Mouse (Mus musculus): ENCODE results near the gene Fbxo31. TPM values are rescaled to one million over a fixed set of nuclear protein-coding genes. Genes with fewer than 3 reads are reported as not detected.
A peak's percentile ranks its signal among the peaks of the same experiment; 100 is the strongest.

Fbxo31 gene
- total and polyA plus RNA-seq, 3 experiments, result 16.0 to 35.3 TPM; not detected in 1

DNA sequence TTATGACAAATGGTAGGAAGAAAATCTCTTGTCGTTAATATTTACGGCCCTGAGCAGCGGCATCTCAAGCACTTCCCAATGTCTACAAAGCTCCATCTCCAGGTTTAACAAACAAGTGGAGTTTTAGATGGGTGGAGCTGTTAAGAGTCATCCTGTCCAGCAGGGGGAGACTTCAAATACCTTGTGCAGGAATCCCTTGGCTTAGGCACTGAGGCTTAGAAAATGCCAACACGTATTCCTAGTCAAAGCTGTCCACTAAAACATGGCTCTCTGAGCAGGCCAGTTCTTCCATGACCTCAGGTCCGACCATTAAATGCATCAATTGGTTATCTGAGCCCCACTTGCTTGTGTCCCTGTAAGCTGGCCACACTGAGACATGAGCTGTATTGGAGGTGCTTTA lies 29.1 kb upstream of the Fbxo31 start:
- H3K27me3 ChIP-seq (ENCODE audit: control insufficient read depth in 1 of 2, insufficient read depth in 2 of 2, low read length in 2 of 2), result no peaks in the 10 kb centered on the region
- TF ChIP-seq SMC3 (IDR thresholded peaks at IDR 0.05; ENCODE audit: low read depth, low read length) (no peak), CTCF (IDR thresholded peaks at IDR 0.05 in 2 of 3, conservative IDR thresholded peaks at IDR 0.05 in 1 of 3; ENCODE audit: control insufficient read depth in 1 of 3, insufficient read depth in 1 of 3, low read depth in 2 of 3, low read length in 3 of 3, poor library complexity in 1 of 3, severe bottlenecking in 1 of 3) (peak; percentile 9 to 44 (median 19); a peak in 3 of 6 replicates)
- DNase-seq (ENCODE audit: low read depth, low spot score), result no peak

DNA sequence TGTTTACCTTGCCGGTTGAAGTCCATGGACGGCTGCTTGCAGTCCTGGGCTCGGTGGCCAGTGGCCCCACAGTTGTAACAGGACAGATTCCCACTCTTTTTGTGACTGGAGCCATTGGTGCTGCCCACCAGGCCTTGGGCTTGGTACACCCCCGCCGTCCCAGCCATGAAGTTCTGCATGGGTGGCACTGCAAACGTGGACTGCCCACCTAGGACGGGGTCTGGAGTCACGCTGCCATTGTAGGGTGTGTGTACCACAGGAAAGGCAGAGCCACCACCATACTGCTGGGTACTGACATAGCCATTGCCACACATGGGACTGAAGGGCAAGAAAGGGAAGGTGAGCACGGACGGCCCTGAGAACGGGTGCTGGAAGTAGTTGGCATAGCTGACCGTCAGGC lies 25.2 kb upstream of the Fbxo31 start:
- TF ChIP-seq SIN3A (IDR thresholded peaks at IDR 0.05; ENCODE audit: low read length) (no peak), TAL1 (IDR thresholded peaks at IDR 0.05; ENCODE audit: low read length) (no peak), RAD21 (IDR thresholded peaks at IDR 0.05; ENCODE audit: low read depth, low read length) (no peak), ZKSCAN1 (IDR thresholded peaks at IDR 0.05; ENCODE audit: low read depth, low read length) (no peak), BHLHE40 (IDR thresholded peaks at IDR 0.05; ENCODE audit: borderline replicate concordance, low read depth, low read length) (no peak)
- Histone ChIP-seq H3K9ac (ENCODE audit: control insufficient read depth, low read depth, low read length, poor library complexity, severe bottlenecking) (no peak overlapping the region), H3K79me2 (ENCODE audit: control insufficient read depth, insufficient read depth, low read length, poor library complexity) (no peaks in the 10 kb centered on the region), H3K27me3 (ENCODE audit: control insufficient read depth in 1 of 2, insufficient read depth in 2 of 2, low read length in 2 of 2) (no peaks in the 10 kb centered on the region), H3K36me3 (ENCODE audit: control insufficient read depth in 1 of 2, insufficient read depth in 2 of 2, low read length in 2 of 2) (no peaks in the 10 kb centered on the region), H3K4me1 (ENCODE audit: control insufficient read depth in 1 of 2, insufficient read depth in 2 of 2, low read length in 2 of 2) (no peaks in the 10 kb centered on the region), H3K27ac (ENCODE audit: control insufficient read depth, low read depth, low read length) (no peak overlapping the region), H3K4me3 (ENCODE audit: control insufficient read depth in 1 of 2, insufficient read depth in 1 of 2, low read depth in 2 of 2, low read length in 2 of 2) (no peak overlapping the region), H3K9me3 (replicated peaks; ENCODE audit: insufficient read depth, low read length) (no peaks in the 10 kb centered on the region)
- no peak for DNase-seq (ENCODE audit: low read depth, low spot score)

More for the DNA sequence above, 29.1 kb upstream of the Fbxo31 start:
- Histone ChIP-seq H3K4me3 (ENCODE audit: control insufficient read depth in 1 of 2, insufficient read depth in 1 of 2, low read depth in 2 of 2, low read length in 2 of 2) (no peak overlapping the region), H3K9ac (ENCODE audit: control insufficient read depth, low read depth, low read length, poor library complexity, severe bottlenecking) (no peak overlapping the region), H3K36me3 (ENCODE audit: control insufficient read depth in 1 of 2, insufficient read depth in 2 of 2, low read length in 2 of 2) (no peaks in the 10 kb centered on the region), H3K4me1 (ENCODE audit: control insufficient read depth in 1 of 2, insufficient read depth in 2 of 2, low read length in 2 of 2) (no peaks in the 10 kb centered on the region), H3K79me2 (ENCODE audit: control insufficient read depth, insufficient read depth, low read length, poor library complexity) (no peaks in the 10 kb centered on the region), H3K27ac (ENCODE audit: control insufficient read depth, low read depth, low read length) (no peak overlapping the region), H3K9me3 (replicated peaks; ENCODE audit: insufficient read depth, low read length) (no peaks in the 10 kb centered on the region)

DNA sequence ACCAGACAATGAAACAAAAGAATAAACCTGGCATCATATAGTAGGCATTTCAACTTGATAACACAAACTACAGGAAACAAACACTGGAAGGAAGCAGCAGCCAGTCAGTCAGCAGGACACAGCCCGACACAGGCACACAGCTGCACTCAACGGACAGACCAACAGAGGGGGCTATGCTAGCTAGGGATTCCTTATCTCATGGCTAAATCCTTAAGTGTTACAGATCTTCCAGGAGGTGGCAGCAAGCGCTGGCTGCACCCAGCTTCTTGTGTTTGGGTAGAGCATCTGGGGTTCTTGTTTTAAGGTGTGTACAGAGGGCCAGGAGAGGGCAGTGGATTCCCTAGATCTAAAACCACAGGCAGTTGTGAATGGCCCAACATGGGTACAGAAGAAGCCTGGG lies 24.3 kb upstream of the Fbxo31 start:
- H3K27me3 ChIP-seq (ENCODE audit: control insufficient read depth in 1 of 2, insufficient read depth in 2 of 2, low read length in 2 of 2), result no peaks in the 10 kb centered on the region
- no peaks in the 10 kb centered on the region for H3K79me2 ChIP-seq (ENCODE audit: control insufficient read depth, insufficient read depth, low read length, poor library complexity)
- DNase-seq (ENCODE audit: low read depth, low spot score), result peak; percentile 64
- no peak overlapping the region for H3K27ac ChIP-seq (ENCODE audit: control insufficient read depth, low read depth, low read length)
- H3K9ac ChIP-seq (ENCODE audit: control insufficient read depth, low read depth, low read length, poor library complexity, severe bottlenecking), result no peak overlapping the region
- no peaks in the 10 kb centered on the region for H3K36me3 ChIP-seq (ENCODE audit: control insufficient read depth in 1 of 2, insufficient read depth in 2 of 2, low read length in 2 of 2)
- H3K9me3 ChIP-seq (replicated peaks; ENCODE audit: insufficient read depth, low read length), result no peaks in the 10 kb centered on the region
- no peaks in the 10 kb centered on the region for H3K4me1 ChIP-seq (ENCODE audit: control insufficient read depth in 1 of 2, insufficient read depth in 2 of 2, low read length in 2 of 2)
- H3K4me3 ChIP-seq (ENCODE audit: control insufficient read depth in 1 of 2, insufficient read depth in 1 of 2, low read depth in 2 of 2, low read length in 2 of 2), result no peak overlapping the region
- no peak for TF ChIP-seq CHD1 (IDR thresholded peaks at IDR 0.05; ENCODE audit: low read depth, low read length)
- TF ChIP-seq RAD21 (IDR thresholded peaks at IDR 0.05; ENCODE audit: low read depth, low read length), result peak; percentile 45
- TF ChIP-seq HCFC1 (IDR thresholded peaks at IDR 0.05; ENCODE audit: low read depth, low read length), result peak; percentile 42; the same call in 1 of the 2 replicates
- TF ChIP-seq EP300 (IDR thresholded peaks at IDR 0.05; ENCODE audit: low read depth in 1 of 2, low read length in 2 of 2), result no peak
- peak; percentile 66 for TF ChIP-seq SMC3 (IDR thresholded peaks at IDR 0.05; ENCODE audit: low read depth, low read length)
- TF ChIP-seq ZC3H11A (IDR thresholded peaks at IDR 0.05; ENCODE audit: low read depth, low read length), result peak; percentile 36; the same call in 1 of the 2 replicates
- no peak for TF ChIP-seq MAZ (IDR thresholded peaks at IDR 0.05; ENCODE audit: low read depth, low read length)
- TF ChIP-seq UBTF (IDR thresholded peaks at IDR 0.05; ENCODE audit: borderline replicate concordance, insufficient read depth, low read depth, low read length), result no peak
- no peak for TF ChIP-seq NRF1 (IDR thresholded peaks at IDR 0.05; ENCODE audit: insufficient read depth, low read depth, low read length, poor library complexity, severe bottlenecking)
- TF ChIP-seq POLR2AphosphoS2 (IDR thresholded peaks at IDR 0.05; ENCODE audit: low read length), result no peak
- no peak for TF ChIP-seq ZMIZ1 (IDR thresholded peaks at IDR 0.05; ENCODE audit: low read depth, low read length)
- no peak for TF ChIP-seq MYC (IDR thresholded peaks at IDR 0.05; ENCODE audit: low read depth, low read length)
- no peak for TF ChIP-seq MYB (IDR thresholded peaks at IDR 0.05; ENCODE audit: low read depth, low read length)
- TF ChIP-seq NELFE (IDR thresholded peaks at IDR 0.05; ENCODE audit: low read depth, low read length), result no peak
- TF ChIP-seq TCF12 (IDR thresholded peaks at IDR 0.05; ENCODE audit: low read depth, low read length), result no peak
- TF ChIP-seq CTCF (IDR thresholded peaks at IDR 0.05 in 2 of 3, conservative IDR thresholded peaks at IDR 0.05 in 1 of 3; ENCODE audit: control insufficient read depth in 1 of 3, insufficient read depth in 1 of 3, low read depth in 2 of 3, low read length in 3 of 3, poor library complexity in 1 of 3, severe bottlenecking in 1 of 3), result peak; percentile 60 to 99 (median 63); a peak in 5 of 6 replicates
- TF ChIP-seq SIN3A (IDR thresholded peaks at IDR 0.05; ENCODE audit: low read length), result 0 out of 2 replicates have a peak, but pooled peaks have one; percentile 20
- TF ChIP-seq TBP (IDR thresholded peaks at IDR 0.05; ENCODE audit: low read depth, low read length), result 0 out of 2 replicates have a peak, but pooled peaks have one; percentile 12
- TF ChIP-seq ZKSCAN1 (IDR thresholded peaks at IDR 0.05; ENCODE audit: low read depth, low read length), result no peak
- TF ChIP-seq POLR2AphosphoS5 (IDR thresholded peaks at IDR 0.05; ENCODE audit: borderline replicate concordance, low read depth, low read length), result no peak
- no peak for TF ChIP-seq MAX (IDR thresholded peaks at IDR 0.05; ENCODE audit: low read length)
- TF ChIP-seq E2F4 (IDR thresholded peaks at IDR 0.05; ENCODE audit: borderline replicate concordance, low read depth, low read length), result no peak
- TF ChIP-seq GABPA (IDR thresholded peaks at IDR 0.05; ENCODE audit: low read depth, low read length), result no peak

Data from MEL (cell line).